Mouse (Mus musculus) embryonic facial prominence, embryonic 10.5 days (tissue): ENCODE data around the gene Trpv4. TPM values are rescaled to one million over a fixed set of nuclear protein-coding genes. Genes with fewer than 3 reads are reported as not detected.

ENCODE experiments used
- DNase-seq: peaks from one replicate; pipeline ENCODE4 v3.0.0-alpha.2; 2017; ENCODE audit warnings: low spot score
- H3K27ac ChIP-seq: fragments of 300-500 bp; sonication (generic); replicated peaks from 2 replicates; pipeline ENCODE4 v1.5.1; 2016; ENCODE audit warnings: mild to moderate bottlenecking
- H3K27me3 ChIP-seq: fragments of 300-500 bp; sonication (generic); replicated peaks from 2 replicates; pipeline ENCODE4 v1.6.1; 2016; ENCODE audit warnings: low read depth, mild to moderate bottlenecking; ENCODE audit not compliant: poor library complexity, severe bottlenecking
- H3K36me3 ChIP-seq: fragments of 300-500 bp; sonication (generic); replicated peaks from 2 replicates; pipeline ENCODE4 v1.6.1; 2016; ENCODE audit warnings: mild to moderate bottlenecking, moderate library complexity
- H3K4me1 ChIP-seq: fragments of 300-500 bp; sonication (generic); 2 replicates; pipeline ENCODE4 v1.6.1; 2016
- H3K4me3 ChIP-seq: fragments of 300-500 bp; sonication (generic); 2 replicates; pipeline ENCODE4 v1.5.1; 2016; ENCODE audit warnings: mild to moderate bottlenecking, moderate library complexity
- H3K9me3 ChIP-seq: fragments of 300-500 bp; sonication (generic); 2 replicates; pipeline ENCODE4 v1.6.1; 2016; ENCODE audit warnings: mild to moderate bottlenecking
- WGBS: fragments of 180-500 bp; shearing (Covaris S2); methylation state at CpG from one replicate; pipeline ENCODE4 v1.1.7; 2016; 5-methylcytosine and 5-hydroxymethylcytosine counted together
- polyA plus RNA-seq: library from polyadenylated mRNA; unstranded; fragments of >200 nt; fragmentation: Nextera tagmentation; extraction: Ambion mirVana; gene quantifications from 2 replicates; pipeline ENCODE4 v1.2.1, GENCODE M21; 2016

Gene Trpv4
- 0.75 and 0.91 TPM in 2 replicates for polyA plus RNA-seq

- Histone ChIP-seq H3K36me3 (no peaks in the 10 kb centered on the region), H3K9me3 (no peaks in the 10 kb centered on the region), H3K4me1 (peaks cover 17% of the 10 kb centered on the region), H3K27ac (peak within 1 kb of the TSS; percentile 69), H3K4me3 (peak within 1 kb of the TSS; percentile 68), H3K27me3 (peaks cover 76% of the 10 kb centered on the region)
- 1% methylated on average over 47 of the region's 47 CpGs for WGBS
- peak; percentile 53 for DNase-seq
Measured at GRCm38 (mm10) chr5:114658255-114658654, at the start of gene Trpv4. Trpv4 (minus strand) TSS chr5:114658421.

GRCm38 (mm10) chr5:114707265-114708068, 49.2 kb upstream of the Trpv4 start, which contains the start of gene Tchp:
Tchp (plus strand) TSS chr5:114707760.
- peak within 1 kb of the TSS; percentile 86 for H3K27ac ChIP-seq
- peak within 1 kb of the TSS; percentile 90 for H3K4me3 ChIP-seq
- H3K27me3 ChIP-seq, result 0 out of 2 replicates have a peak, but pooled peaks cover 3% of the 10 kb centered on the region
- peaks cover 35% of the 10 kb centered on the region for H3K36me3 ChIP-seq
- peaks cover 17% of the 10 kb centered on the region for H3K4me1 ChIP-seq
- DNase-seq, result peak; percentile 96
- no peaks in the 10 kb centered on the region for H3K9me3 ChIP-seq
- WGBS, result 3% methylated on average over 49 of the region's 49 CpGs

- peak; percentile 53 for DNase-seq
- Histone ChIP-seq H3K4me1 (peaks cover 8% of the 10 kb centered on the region), H3K27me3 (0 out of 2 replicates have a peak, but pooled peaks cover 3% of the 10 kb centered on the region), H3K4me3 (no peak overlapping the region), H3K9me3 (no peaks in the 10 kb centered on the region), H3K27ac (no peak overlapping the region), H3K36me3 (no peaks in the 10 kb centered on the region)
- WGBS, result 64% methylated on average over 14 of the region's 14 CpGs
Measured at GRCm38 (mm10) chr5:114702403-114703392, 44.5 kb upstream of the Trpv4 start.

- Histone ChIP-seq H3K27ac (no peak overlapping the region), H3K9me3 (no peaks in the 10 kb centered on the region), H3K27me3 (peaks cover under 1% of the 10 kb centered on the region; the same call in 1 of the 2 replicates), H3K36me3 (no peaks in the 10 kb centered on the region), H3K4me3 (no peak overlapping the region), H3K4me1 (peaks cover 4% of the 10 kb centered on the region)
- 74% methylated on average over 7 of the region's 7 CpGs for WGBS
- no peak for DNase-seq
Measured at GRCm38 (mm10) chr5:114699015-114699414, 40.8 kb upstream of the Trpv4 start.

- peaks cover 4% of the 10 kb centered on the region for H3K4me1 ChIP-seq
- no peak overlapping the region for H3K27ac ChIP-seq
- no peaks in the 10 kb centered on the region for H3K36me3 ChIP-seq
- WGBS, result 91% methylated on average over 19 of the region's 19 CpGs
- no peak for DNase-seq
- no peaks in the 10 kb centered on the region for H3K9me3 ChIP-seq
- H3K27me3 ChIP-seq, result no peaks in the 10 kb centered on the region; the same call in 1 of the 2 replicates
- H3K4me3 ChIP-seq, result no peak overlapping the region
Measured at GRCm38 (mm10) chr5:114698044-114698746, 40.0 kb upstream of the Trpv4 start.

GRCm38 (mm10) chr5:114696939-114697338, 38.7 kb upstream of the Trpv4 start:
- Histone ChIP-seq H3K4me1 (no peaks in the 10 kb centered on the region), H3K27ac (no peak overlapping the region), H3K36me3 (no peaks in the 10 kb centered on the region), H3K4me3 (no peak overlapping the region), H3K27me3 (no peaks in the 10 kb centered on the region; the same call in 1 of the 2 replicates), H3K9me3 (no peaks in the 10 kb centered on the region)
- DNase-seq, result no peak
- WGBS, result 84% methylated on average over 17 of the region's 17 CpGs

GRCm38 (mm10) chr5:114695775-114696174, 37.6 kb upstream of the Trpv4 start:
- WGBS, result 70% methylated on average over 5 of the region's 5 CpGs
- H3K36me3 ChIP-seq, result no peaks in the 10 kb centered on the region

GRCm38 (mm10) chr5:114690633-114691567, 32.7 kb upstream of the Trpv4 start, which contains the start of gene Gltp:
Gltp (minus strand) TSS chr5:114690984.
- 3% methylated on average over 75 of the region's 75 CpGs for WGBS
- DNase-seq, result peak; percentile 95
- no peaks in the 10 kb centered on the region for H3K9me3 ChIP-seq
- H3K36me3 ChIP-seq, result no peaks in the 10 kb centered on the region
- H3K4me1 ChIP-seq, result peaks cover 36% of the 10 kb centered on the region
- peaks cover 17% of the 10 kb centered on the region for H3K27me3 ChIP-seq
- peak within 1 kb of the TSS; percentile 79 for H3K4me3 ChIP-seq
- peak within 1 kb of the TSS; percentile 87 for H3K27ac ChIP-seq

More at GRCm38 (mm10) chr5:114695775-114696174, 37.6 kb upstream of the Trpv4 start:
- no peaks in the 10 kb centered on the region for H3K9me3 ChIP-seq
- no peaks in the 10 kb centered on the region; the same call in 1 of the 2 replicates for H3K27me3 ChIP-seq
- peaks cover 5% of the 10 kb centered on the region for H3K4me1 ChIP-seq
- no peak overlapping the region for H3K27ac ChIP-seq
- no peak for DNase-seq
- no peak overlapping the region for H3K4me3 ChIP-seq

- peak; percentile 39 for DNase-seq
- no peak overlapping the region; the same call in 1 of the 2 replicates for H3K27ac ChIP-seq
- H3K9me3 ChIP-seq, result no peaks in the 10 kb centered on the region
- peak overlapping the region; percentile 79 for H3K4me3 ChIP-seq
- H3K27me3 ChIP-seq, result peaks cover 17% of the 10 kb centered on the region
- H3K4me1 ChIP-seq, result peaks cover 43% of the 10 kb centered on the region
- WGBS, result 19% methylated on average over 16 of the region's 16 CpGs
- no peaks in the 10 kb centered on the region for H3K36me3 ChIP-seq
Measured at GRCm38 (mm10) chr5:114689700-114690366, 31.6 kb upstream of the Trpv4 start.

GRCm38 (mm10) chr5:114688703-114689102, 30.5 kb upstream of the Trpv4 start:
- peaks cover 17% of the 10 kb centered on the region for H3K27me3 ChIP-seq
- no peak for DNase-seq
- WGBS, result 81% methylated on average over 13 of the region's 13 CpGs
- peaks cover 54% of the 10 kb centered on the region for H3K4me1 ChIP-seq
- no peak overlapping the region for H3K27ac ChIP-seq
- H3K9me3 ChIP-seq, result no peaks in the 10 kb centered on the region
- no peaks in the 10 kb centered on the region for H3K36me3 ChIP-seq
- H3K4me3 ChIP-seq, result 0 out of 2 replicates have a peak overlapping the region, but pooled peaks have one; percentile 79
